Mouse (Mus musculus): Measurements from ENCODE around the gene Rusc2.

DNA sequence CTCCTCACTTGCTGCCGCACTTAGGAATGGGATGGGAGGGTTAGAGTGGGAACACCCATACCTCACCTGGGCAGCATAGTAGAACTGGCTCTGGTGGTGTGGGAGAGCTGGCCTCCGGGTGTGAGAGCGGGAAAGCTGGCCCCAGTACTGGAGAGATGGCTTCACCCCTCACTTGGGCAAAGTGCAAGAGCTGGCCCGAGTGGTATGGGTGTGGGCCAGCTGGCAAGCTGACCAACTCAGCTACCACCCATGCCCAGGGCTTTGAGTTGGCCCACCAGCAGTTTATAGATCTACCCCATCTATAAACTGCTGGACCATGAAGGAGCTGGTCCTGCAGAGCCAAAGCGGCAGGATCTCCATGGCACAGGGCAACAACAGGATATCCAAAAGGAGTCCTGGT is 32.6 kb upstream of the Rusc2 start:
- TF ChIP-seq GATA1 (IDR thresholded peaks at IDR 0.05; ENCODE audit: borderline replicate concordance, low read length), result no peak
- TF ChIP-seq FLI1 (IDR thresholded peaks at IDR 0.05; ENCODE audit: low read length), result no peak

Measured in megakaryocyte, embryonic 14.5 days (primary cell).